Mouse (Mus musculus): ENCODE results near the gene Adm2. TPM values are rescaled to one million over a fixed set of nuclear protein-coding genes. Genes with fewer than 3 reads are reported as not detected.
A peak's percentile ranks its signal among the peaks of the same experiment; 100 is the strongest.

Gene Adm2
- total RNA-seq, 2 experiments from 2014 or later, result not detected

DNA sequence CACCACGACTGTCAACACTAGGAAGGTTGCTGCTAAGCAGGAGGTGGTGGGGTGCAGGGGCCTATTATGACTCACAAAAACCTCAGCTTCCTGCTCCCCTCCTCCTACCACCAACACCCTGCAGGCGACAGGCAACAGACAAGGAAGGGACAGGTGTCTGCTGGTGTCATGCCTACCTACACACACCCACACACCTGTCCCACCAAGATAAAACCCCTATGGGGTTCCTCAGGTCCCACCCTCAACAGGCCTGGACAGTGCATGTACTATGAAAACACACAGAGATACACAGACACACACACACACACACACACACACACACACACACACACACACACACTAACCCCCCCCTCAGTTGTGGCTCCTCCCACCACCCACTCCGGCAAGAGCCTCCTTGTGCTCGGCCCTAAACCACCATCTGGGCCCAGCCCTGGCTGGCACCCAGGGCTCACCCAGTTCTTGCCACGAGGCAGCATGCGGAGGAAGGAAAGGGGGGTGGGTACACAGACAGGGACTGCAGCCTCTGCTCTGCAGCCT, 12.5 kb upstream of the Adm2 start:
- no peak for DNase-seq (ENCODE audit: low spot score in 2 of 2)

DNA sequence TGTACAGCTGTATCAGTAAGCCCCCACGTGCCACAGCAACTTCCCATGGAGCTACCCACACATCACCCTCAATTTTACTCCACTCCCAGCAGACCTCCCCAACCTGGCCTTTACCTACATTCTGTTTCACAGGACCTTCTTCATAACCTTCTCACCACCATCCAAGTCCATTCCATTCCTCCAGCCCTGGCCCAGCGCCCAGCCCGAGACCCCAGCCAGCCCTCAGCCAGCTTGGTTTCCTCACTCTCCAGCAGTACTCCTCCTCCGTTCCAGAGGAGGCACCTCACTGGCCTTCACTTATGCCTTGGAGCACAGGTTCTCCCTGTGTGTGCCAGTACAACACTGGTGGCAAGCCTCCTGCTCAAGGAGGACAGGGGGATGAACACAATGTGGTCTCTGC, 9.2 kb upstream of the Adm2 start:
- no peak for DNase-seq (ENCODE audit: low spot score in 2 of 2)

DNA sequence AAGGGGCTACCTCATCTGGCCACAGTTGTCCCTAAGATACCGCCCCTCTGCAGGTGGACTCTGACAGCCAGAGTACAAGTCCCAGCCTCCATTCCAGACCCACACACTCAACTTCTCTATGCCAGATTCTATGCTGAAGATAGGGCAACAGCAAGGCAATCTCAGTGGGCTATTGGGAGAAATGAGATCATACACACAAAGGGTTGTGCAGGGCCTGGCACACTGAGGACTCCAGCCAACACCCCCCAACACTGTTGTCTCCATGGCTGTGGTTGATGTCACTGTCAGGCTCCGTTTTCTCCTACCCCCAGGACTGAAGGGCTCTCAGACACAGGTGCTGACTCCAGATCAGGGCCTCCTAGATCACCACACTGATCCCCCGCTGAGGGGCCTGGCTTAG, 8.4 kb upstream of the Adm2 start:
- no peak for DNase-seq (ENCODE audit: low spot score in 2 of 2)

DNA sequence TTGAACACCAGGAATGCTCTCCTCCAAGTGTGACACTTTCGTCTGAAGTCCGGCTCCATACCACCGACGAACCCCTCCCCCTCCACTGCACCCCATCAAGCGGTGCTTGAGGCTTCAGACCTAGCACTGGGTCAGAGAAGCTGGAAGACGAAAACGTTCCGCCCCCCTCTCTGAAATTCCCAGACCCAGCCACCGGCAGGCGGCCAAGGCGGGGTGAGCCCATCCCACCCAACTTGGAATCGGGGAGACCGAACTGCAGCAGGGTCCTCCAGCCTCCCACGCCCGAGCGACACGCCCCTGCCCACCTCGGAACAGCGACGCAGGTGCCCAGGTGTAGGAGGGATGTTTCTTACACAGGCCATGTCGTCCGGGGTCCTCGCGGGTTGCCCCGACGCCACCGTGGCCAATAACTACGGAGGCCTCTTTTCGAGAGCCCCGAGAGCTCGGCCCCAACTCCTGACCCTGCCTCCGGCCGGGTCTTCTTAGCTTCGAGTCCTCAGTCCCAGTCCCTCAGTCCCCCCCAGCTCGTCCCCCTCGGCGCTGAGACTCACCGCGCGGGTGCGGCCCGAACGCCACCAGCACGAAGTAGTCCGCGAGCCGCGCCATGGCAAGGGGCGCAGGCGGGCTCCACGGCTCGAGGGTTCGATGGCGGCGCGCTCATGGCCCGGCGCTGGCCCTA, 7.9 kb upstream of the Adm2 start:
- DNase-seq (ENCODE audit: low spot score in 2 of 2), result peak in 1 of 2 experiments; percentile 35

DNA sequence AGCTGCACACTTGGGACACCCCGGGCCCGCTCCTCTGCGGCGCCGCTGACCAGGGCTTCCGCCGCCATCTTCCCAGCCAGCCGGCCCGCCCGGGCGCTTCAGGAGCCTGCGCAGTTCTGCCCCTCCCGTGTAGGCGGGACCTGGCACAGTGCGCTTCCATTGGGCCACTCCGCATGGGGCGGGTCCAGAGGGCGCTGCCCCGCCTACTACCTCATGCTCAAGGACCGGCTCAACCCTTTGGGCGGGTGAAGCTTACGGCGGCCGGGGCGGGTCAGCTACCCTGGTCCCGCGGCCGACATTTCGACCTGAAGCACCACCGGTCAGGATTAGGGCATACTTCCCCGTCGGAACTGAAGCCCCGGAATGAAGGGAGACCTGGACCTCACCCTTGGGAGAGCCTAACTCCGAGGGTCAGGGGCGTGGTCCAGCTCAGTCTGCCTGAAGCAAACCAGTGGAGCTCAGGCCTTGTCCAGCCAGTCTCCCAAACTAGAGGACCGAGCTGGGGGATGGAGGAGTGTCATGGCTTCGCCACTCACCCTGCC, 7.3 kb upstream of the Adm2 start, which contains the start of gene Sbf1:
Gene Sbf1 (minus strand): TSS at position 122 of the 542 bp plus-strand sequence.
- DNase-seq (ENCODE audit: low spot score in 2 of 2), result peak; percentile 94 to 99

DNA sequence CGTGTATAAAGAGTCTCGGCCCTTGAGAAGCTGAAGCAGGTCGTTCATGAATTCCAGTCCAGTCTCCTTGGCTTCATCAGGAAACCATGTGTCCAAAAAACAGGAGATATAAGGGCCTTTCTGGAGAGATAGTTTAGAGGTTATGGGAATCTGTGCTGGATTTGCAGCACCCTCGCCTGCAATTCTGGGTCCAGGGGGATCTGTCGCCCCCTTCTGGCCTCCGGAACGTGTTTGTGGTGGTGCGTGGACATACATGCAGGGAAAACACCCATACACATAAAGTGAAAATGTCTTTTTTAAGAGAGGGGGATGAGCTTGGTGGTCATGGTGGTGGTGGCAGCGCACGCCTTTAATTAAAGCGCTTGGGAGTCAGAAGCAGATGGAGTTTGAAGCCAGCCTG, 6.4 kb upstream of the Adm2 start:
- no peak for DNase-seq (ENCODE audit: low spot score in 2 of 2)

DNA sequence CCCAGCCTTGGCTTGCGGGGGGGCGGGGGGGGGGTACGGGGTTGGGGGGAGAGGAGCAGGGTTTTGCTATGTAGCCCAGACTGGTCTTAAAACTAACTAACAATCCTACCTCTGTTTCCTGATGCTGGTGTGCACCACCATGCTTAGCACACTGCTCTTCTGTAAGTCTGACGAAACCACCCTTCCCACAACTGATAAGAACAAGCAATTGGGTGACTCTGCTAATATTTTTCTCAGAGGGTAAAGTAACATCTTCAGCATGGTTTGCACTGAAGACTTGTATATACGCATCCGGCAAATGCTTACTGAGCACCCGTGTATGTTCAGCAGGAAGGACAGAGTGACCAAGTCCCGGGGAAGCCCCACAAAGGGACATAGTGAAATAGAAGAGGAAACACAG, 1.3 kb upstream of the Adm2 start:
- no peak for DNase-seq (ENCODE audit: low spot score in 2 of 2)

DNA sequence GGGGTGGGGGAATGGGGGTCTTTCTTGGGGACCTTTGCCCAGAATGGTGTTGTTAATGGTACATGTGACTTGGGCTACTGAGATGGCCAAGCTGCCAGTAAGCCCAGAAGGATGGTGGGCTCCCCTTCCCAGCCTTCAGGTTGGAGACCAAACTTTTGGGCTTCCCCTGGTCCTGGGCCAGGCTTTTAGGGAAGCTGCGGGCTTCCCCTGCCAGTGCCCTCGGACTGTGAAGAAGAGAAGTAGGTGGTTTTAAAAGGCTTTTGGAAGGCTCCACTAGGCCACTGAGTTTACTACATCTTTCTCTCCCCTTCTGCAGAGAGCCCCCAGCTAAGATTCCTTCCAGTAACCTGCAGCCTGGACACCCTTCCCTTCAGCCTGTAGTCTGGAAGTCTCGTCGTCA, 1.1 kb downstream of the Adm2 start:
- no peak for DNase-seq (ENCODE audit: low spot score in 2 of 2)

DNA sequence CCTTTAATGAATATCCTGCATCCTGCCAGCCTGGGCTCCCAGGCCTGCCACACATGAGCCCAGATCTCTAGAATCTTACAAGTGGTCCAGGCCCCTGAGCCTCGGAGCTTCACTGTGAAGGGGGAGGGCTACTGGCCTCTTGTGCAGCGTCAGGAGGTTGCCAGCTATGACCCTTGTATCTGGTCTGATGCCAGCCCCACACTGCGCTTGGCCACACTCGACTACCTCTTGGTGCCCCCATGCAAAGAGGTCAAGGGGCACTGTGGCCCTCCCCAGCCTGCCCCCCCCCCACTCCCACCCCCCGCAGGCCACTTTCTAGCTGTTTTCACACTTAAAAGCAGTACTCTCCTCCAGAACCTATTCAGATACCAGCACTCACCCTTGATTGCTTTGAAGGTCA, 3.9 kb downstream of the Adm2 start:
- DNase-seq (ENCODE audit: low spot score in 2 of 2), result no peak

DNA sequence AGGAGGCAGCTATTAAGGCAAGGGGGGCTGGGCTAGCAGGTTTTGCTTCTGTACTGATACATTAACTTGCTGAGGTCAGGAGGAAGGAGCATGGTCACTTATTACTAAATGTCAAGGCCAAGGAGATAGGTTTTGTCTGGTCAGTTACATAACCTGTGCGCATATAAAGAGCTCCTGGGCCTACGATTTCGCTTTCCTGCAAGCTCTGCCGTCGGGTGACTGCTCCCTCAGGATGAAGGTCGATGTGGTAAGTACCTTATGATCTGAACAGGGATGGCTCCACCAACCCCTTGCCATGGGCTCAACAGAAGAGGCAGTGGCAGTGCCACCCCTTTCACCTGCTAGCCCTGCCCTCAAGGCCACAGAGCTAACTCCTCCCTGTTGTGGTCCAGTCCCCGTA, 11.8 kb downstream of the Adm2 start, which contains the start of gene Miox:
Gene Miox (plus strand): TSS at position 128 of the 400 bp plus-strand sequence.
- no peak for DNase-seq (ENCODE audit: low spot score in 2 of 2)

DNA sequence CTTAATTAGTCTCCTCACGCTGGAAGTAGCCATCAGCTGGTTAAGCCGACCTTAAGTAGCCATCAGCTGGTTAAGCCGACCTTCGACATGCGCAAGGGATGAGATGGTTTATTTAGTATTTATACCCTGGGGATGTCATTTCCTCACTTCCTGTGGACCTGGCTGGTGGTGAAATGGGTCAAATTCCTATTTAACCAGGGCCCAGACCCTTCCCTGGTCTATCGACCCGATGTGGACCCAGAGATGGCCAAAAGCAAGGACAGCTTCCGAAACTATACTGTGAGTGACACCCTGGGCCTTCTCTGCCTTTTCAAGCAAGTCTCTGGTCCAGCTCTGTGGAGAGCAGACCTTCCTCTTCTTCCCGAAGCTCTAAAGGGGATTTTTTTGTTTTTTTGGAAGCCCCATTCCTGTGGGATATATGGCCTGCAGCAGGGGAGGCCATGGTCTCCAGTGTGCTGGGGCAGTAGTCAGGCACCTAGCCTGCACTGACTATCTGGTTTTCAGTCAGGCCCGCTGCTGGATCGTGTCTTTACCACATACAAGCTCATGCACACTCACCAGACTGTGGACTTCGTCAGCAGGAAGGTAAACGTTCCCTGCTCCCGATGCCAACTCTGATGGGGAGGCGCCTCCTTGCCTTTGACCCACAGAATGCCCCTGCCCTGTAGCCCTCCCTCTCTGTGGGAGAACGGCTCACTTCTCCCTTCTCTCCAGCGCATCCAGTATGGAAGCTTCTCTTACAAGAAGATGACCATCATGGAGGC, 12.4 kb downstream of the Adm2 start:
- no peak for DNase-seq (ENCODE audit: low spot score in 2 of 2)

DNA sequence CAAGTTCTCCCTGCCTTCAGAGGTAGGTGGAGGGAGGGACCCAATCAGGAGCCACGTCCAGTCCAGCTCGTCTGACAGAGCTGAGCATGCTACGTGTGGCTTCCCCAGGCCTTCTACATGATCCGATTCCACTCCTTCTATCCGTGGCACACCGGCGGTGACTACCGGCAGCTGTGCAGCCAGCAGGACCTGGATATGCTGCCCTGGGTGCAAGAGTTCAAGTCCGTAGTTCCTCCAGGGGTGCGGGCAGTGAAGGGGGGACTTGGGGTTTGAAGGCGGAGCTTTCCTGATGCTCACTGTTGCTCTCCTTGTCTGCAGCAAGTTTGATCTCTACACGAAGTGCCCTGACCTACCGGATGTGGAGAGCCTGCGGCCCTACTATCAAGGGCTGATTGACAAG, 13.9 kb downstream of the Adm2 start:
- no peak for DNase-seq (ENCODE audit: low spot score in 2 of 2)

DNA sequence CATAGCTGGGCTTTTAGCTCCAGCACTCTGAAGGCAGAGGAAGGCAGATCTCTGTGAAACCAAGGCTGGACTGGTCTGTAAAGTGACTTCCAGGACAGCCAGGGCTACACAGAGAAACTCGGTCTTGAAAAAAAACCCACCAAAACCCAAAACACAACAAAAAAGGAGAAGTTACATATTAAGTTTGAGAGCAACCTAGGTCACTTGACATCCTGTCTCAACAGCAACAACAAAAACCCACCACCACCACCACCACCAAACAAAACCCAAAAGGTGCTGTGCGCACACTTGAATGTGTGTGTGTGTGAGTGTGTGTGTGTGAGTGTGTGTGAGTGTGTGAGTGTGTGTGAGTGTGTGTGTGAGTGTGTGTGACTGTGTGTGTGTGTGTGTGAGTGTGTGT, 17.2 kb downstream of the Adm2 start:
- no peak for DNase-seq (ENCODE audit: low spot score in 2 of 2)

DNA sequence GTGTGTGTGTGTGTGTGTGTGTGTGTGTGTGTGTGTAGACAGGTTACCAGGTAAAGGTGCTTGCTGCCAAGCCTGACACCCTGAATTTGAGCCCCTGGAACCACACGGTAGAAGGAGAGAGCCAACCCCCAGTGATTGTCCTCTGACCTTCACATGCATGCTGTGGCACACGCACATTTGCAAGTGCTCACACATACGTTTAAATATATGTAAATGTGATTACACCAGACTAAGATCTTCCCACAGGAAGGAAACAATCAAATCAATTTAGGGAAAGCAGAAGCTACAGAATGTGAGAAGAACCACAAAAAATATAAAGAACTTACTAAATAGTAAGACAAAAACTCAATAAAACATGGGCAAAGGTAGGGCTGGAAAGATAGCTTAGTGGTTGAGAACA, 17.6 kb downstream of the Adm2 start:
- no peak for DNase-seq (ENCODE audit: low spot score in 2 of 2)

DNA sequence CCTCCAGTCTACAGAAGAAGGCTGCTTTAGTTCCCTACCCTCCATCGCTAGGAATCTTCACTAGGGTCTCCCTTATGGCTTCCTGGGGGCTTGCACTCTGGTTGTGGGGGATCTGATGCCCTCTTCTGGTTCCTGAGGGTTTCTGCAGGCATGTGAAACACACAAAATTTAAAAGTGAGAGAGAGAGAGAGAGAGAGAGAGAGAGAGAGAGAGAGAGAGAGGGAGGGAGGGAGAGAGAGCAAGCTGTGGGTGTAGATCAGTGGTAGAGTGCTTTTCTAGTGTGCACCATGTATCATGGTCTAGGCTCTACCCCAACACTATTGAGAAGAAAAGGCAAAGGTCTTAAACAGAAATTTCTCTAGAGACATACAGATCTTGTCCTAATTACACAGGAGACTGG, 19.2 kb downstream of the Adm2 start:
- no peak for DNase-seq (ENCODE audit: low spot score in 2 of 2)

DNA sequence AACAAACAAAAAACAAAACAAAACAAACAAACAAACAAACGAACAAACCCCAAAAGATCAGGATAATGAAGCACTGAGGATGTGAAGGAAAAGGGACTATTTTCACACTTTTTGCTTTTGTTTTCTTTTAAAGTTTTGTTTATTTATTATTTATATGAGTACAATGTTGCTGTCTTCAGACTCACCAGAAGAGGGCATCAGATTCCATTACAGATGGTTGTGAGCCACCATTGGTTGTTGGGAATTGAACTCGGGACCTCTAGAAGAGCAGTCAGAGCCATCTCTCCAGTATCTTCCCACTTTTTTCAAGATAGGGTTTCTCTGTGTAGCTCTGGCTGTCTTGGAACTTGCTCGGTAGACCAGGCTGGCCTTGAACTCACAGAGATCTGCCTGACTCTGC, 20.8 kb downstream of the Adm2 start:
- no peak for DNase-seq (ENCODE audit: low spot score in 2 of 2)

DNA sequence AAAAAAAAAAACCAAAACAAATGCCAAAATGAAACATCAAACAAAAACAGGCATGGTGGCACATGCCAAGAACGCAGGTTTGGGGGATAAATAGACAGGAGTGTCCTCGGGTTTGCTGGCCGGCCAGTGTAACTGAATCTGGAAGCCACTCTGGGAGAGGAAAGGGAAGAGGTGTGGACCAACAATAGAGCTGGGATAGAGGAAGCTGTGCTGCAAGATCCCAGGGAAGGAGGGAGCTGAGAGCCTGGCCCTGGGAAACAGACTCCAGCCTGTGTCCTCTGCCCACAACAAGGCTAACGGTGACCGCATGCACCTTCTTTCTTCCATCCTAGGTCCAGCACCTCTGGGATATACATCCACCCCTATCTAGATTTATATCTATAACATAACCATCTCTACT, 27.9 kb downstream of the Adm2 start:
- no peak for DNase-seq (ENCODE audit: low spot score in 2 of 2)

DNA sequence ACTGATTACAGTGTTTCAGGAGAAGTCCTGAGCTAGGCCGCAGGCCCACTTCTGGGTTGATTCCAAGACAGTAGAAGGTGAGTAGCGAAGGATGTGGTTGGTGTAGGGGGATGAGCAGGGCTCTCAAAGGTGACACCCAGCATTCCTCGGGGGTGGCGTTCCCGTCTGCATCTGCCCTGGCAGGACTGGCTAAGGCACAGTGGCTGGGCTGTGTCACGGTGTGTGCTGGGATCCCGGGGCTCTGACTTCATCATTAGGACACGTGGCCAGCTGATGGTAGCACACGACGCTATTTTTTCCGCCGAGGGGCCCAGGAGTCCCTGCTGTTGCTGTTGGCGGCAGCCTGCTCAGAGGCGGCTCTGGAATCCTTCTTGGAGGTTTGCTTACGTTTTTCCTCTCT, 28.8 kb downstream of the Adm2 start:
- no peak for DNase-seq (ENCODE audit: low spot score in 2 of 2)

DNA sequence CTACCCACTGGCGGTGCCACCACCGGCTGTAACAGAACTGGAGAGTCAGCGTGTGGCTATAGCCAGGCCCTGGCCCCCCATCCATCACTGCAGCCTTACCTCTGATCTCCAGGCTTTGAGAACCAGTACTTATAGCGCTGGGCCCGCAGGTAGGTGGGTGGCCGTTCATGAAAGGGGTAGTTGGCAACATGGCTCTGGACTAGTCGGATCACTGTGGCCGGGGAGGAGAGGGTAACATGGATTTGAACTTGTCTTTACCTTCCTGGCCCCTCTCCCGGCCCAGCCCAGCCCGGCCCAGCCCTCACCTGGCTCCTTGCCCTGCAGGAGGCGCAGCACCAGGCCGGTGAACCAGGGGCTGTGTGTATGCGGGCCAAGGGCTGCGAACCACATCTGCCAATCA, 29.5 kb downstream of the Adm2 start:
- DNase-seq (ENCODE audit: low spot score in 2 of 2), result no peak

DNA sequence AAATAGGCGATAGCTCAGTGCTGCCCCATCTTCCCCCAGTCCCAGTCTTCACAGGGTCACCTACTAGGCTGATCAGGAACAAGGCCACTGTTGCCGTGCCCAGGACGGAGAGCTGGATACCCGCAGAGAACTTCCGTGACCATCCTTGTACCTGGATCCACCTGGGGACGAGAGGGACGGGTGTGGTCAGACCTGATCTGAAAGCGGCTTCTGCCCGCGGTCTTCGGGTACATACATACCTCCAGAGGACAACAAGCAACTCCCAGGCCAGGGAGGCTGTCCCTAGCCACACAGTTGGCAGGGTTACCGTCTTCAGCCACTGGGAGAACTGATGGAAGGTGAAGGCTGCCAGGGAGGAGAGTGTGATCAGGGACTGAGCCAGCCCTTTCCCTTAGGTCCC, 30.3 kb downstream of the Adm2 start:
- no peak for DNase-seq (ENCODE audit: low spot score in 2 of 2)

DNA sequence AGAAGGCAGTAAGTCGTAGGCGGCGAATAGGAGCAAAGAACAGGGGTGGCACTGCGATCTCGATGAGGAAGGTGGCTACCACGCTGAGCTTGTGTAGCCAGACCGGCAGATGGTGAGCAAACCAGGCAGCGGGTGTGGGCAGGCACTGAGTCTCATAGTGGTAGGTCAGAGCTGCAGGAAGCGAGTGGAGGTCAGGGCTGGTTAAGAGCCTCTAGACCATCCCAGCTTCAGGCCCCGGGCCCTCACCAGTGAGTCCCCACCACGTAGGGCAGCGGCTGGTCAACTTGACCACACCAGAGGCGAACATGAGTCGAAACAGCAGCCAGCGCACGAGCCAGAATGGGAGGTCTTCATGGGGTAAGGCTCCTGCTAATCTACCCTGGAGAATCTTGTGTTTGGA, 31.3 kb downstream of the Adm2 start:
- DNase-seq (ENCODE audit: low spot score in 2 of 2), result no peak

DNA sequence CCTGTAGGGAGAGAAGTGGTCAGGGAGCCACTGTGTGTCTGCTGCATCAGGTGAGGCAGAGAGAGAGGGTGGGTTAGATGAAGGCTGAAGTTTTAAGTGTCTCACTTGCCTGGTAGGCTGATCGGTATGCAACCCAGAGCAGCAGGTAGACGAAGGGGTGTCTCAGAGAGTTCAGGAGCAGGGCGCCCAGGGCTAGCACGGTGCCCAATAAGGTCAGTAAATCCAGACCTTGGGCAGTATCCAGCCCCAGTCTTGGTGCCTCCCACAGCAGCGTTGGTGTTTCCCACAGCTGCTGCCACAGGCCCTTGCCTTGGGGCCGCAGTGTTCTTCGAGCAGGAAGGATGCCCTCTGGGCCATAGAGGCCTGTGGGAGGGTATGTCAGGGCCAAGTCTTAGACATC, 31.9 kb downstream of the Adm2 start:
- DNase-seq (ENCODE audit: low spot score in 2 of 2), result no peak

Data from gastrocnemius, postnatal 4 days (tissue).